Mouse (Mus musculus): ENCODE results near the gene Itpripl1.
"Not testable (repeated sequence)": the region's sequence is repeated elsewhere in the genome, so short reads cannot be mapped to it uniquely, and the experiment has no call there.

The Itpripl1 gene

DNA sequence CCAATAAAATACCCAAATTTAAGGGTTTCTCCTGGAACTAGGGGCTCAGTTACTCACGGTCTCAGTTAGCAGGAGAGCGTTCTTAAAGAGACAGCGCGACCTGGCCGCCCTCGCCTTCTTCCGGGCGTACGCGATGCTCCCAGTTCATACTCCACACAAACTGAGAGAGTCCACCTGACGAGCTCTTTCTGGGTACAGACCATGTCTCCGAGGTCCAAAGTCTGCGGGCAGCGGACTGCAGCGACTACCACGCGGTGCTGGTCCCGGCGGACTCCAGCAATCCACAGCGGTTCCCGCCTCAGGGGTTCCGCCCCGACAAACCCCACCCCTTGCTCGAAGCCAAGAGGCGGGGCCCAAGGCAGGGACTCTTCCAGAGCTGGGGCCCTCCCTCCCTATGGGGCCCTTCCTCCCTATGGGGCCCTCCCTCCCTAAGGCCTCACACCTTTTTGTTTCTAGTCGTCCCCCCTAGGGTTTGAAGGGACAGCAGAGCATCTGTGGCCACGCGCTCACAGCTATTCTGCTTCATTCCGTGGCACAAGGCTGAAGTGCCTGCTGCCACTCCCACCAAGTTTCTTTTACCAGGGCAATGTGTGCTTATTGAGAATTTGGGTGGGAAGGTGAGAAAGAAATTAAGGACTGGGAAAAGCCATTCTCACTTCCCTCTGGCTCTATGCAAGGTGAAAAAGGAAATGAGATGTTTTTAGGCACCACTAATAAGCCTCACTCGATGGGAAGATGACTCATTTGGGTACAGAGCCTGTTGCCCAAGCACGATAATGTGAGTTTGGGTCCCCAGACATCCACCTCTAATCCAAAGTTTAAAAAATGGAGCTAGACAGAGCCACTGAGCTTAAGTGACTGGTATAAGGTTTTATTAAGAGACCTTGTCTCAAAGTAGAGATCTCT is at the start of gene Itpripl1:
TSS of gene Itpripl1 (minus strand) at position 285 of the 906 bp plus-strand sequence.
- DNase-seq, result peak; percentile 90

DNA sequence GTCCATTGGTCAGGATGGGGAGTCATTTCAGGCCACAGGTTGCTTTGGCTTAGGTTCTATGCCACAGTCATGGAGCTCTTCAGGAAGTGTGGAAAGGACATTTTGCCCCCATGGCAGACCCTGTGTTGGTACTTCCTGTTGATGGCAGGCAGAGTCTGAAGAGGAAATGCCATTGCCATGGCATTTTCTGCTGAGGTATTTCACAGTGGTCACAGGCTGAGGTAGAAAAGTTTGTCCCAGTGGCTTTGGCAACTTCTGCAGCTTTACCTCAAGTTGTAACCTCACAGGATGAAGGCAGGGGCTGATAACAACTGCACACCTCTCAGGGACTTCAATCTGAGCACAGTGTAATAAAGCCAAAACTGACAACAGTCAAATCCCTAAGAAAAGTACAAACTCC is 46.3 kb upstream of the Itpripl1 start:
- DNase-seq, result no peak

DNA sequence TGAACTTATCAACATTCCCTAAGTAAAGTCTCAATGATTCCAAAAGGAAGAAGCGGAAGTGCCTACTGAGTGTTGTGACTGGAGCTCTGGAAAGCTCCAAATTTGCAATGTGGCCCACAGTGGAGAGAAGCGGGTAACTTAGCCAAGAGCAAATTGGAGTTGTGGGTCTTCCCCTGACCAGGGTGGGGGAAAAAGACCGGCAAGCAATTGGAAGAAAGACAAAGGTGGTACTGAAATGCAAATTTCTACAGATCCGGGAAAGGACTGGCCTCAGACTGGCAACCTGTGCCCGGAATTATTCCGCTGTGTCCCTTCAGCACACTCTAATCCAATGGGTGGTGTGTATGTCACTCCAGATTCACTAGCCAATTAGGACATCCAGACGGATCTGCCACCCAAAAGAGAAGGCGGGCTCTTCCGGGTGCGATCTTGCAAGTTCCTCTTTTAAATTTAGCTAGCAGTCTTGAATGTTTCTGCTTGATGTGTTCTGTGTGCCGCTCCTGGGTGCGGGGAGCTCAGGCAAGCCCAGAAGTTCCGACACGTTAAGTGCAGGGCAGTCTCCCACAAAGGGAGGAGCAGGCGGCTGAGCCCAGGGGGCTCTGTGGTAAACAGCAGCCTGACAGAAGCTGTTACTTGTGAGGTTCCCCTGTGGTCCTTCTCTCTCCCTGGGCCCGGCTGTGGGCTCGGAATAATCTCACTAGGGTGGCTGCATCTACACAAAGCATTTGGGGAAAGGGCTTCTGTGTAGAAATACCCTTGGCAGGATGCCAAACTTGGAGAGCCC is 39.5 kb upstream of the Itpripl1 start:
- peak; percentile 93 for DNase-seq

DNA sequence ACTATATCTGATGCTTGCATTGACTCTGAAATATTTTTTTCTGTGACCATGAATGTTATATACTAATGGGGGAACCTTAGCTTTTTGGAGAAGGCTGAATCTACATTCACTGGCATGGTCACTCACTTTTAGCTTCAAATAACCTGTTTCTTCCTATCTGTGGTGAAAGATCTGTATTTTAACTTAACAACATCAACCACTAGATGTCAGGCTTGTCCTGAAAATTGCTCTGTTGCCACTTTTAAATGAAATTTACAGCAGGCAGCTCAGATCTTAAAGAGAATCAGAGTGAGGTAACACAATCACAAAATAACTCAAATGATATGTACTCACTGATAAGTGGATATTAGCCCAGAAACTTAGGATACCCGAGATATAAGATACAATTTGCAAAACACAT is 23.0 kb upstream of the Itpripl1 start:
- DNase-seq, result peak; percentile 76

DNA sequence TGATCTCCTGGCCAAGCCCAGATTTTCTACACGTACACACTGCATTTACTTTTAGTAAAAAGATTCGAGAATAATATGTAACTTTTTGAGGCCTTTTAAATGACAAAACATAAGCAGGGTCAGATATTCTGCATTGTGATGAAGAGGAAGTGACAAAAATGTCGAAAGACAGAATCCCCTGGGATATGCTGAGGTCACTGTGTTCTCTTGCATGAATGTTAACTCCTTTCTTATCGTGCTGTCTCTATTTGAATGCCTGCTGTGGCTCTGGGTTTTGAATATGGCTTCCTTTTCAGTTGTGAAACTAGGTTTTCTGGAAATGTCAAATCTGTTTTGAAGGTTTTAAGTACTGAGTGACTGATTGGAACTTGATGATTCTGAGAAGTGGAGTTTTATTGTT is 22.4 kb upstream of the Itpripl1 start:
- DNase-seq, result no peak

DNA sequence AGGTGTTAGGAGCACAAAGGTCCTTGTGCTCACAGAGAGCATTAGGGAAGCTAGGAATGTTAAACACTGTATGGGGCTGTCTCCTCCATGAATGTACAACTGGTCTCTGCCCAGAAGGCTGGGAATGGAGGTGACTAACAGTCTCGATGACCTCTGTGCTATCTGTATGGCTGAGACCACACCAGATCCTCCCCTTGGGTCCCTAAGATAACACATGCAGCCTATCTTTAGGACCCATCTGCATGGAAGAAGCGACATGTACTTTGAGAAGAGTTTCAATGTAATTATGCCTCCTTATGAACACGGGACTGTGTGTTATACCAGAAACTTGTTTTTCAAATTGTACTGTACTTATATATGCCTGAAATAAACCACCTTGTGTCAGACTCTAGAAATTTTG is 2.5 kb upstream of the Itpripl1 start:
- no peak for DNase-seq

DNA sequence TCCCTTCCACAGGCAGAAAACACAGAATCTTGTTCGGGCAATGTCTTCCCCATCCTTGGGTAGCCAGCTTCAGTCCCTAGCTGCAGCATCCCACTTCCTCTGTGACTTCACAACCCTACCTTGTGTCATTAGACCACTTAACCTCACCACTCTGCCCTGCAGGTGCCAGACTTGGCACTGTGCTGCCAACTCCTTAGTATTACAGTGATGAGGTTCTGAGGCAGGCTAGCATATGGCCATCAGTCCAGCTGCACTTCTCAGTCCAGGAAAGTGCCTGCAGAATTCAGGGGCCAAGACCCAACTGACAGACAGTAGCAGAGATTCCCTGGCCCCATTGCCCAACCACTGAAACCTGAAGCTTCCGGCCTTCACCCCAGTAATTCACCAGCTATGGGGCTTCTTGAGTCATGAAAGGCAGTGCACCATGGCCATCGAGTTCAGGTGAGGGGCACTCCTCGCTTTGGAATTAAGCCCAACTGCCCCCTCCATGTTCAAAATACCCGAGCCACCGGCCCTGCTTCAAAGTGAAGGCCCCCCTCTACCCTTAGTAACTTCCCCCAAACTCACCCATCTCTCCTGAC is 575 bp downstream of the Itpripl1 start:
- no peak for DNase-seq

DNA sequence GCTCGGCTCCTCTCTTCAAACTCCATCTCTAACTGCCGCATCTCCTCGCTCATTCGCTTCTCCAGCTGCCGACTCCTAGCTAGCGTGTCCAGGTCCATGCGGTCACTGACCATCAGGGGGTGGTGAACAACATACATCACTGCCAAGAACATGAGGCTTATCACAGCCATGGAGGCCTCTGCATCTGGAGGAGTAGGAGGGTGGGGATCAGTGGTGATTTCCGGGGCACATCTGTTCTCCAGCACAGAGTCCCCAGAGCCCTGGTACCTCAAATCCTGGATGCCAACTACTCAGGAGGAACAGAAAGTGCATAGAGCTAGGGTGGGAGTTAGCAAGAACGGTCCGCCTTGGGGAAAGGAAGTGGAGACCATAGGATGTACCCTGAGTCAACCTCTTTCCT is 1.2 kb downstream of the Itpripl1 start:
- no peak for DNase-seq

DNA sequence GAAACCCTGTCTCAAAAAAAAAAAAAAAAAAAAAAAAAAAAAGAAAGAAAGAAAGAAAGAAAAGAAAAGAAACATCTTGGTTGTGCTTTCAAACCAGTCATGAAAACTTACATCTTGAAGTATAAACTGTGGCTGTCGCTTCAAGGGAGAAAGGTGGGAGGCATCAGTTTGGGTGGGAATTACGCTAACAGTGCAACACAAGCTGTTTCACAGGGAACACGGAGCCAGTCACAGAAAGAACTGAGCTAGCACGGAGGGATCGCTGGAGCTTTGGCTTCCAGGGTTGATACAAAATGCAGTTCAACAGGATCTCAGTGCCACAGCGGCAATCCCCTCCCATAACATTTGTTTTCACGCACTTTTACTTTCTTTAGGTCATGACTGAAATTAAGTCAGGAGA is 3.2 kb downstream of the Itpripl1 start:
- DNase-seq, result no peak

DNA sequence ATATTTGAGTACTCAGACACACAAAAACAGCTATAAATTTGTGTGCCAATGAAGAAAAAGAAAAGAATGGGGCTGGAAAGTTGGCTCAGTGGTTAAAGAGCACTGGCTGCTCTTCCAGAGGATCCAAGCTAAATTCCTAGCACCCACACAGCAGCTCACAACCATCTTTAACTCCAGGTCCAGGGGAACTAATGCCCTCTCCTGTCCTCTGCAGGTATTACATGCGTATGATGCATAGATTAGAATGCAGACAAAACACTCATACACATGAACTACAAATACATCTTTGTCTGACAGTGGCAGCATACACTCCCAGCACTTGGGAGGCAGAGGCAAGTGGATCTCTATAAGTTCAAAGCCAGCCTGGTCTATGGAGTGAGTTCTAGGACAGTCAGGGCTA is 3.6 kb downstream of the Itpripl1 start:
- DNase-seq, result no peak

DNA sequence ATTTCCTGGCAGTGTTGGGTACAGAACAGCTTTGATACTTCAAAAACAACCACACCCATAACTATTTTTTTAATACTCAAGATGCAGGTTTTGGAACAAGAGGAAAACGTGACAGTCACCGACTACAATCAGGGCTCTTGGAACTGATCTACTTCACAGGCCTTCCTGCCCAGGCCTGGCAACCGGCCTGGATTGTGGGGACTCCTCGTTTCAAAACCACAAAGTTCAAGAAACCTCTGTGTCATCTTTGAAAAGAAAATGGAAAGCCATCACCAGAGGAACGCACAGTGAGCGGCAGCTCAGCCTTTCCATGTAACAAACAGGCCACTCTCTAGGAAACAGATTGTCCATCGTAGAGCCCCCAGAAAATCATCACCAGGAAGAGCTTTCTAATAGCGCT is 4.1 kb downstream of the Itpripl1 start:
- no peak for DNase-seq

DNA sequence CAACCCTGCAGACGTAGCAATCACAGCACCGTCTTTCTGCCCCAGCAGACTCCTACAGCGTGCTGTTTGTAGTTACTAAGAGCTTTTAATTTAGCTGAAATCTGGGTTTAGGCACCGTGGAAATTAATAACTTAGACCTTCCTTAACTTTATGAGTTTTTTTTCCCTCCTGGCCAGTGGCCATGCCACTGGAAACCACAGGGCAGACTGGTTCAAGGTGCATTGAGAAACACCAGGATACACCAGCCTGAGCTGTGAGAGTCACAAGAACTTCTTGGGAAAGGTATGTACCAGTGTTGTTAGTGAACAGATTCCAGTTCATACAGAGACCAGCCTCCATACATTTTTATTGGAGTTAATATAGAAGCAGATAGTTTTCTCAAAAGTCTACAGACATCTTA is 4.8 kb downstream of the Itpripl1 start:
- DNase-seq, result no peak

DNA sequence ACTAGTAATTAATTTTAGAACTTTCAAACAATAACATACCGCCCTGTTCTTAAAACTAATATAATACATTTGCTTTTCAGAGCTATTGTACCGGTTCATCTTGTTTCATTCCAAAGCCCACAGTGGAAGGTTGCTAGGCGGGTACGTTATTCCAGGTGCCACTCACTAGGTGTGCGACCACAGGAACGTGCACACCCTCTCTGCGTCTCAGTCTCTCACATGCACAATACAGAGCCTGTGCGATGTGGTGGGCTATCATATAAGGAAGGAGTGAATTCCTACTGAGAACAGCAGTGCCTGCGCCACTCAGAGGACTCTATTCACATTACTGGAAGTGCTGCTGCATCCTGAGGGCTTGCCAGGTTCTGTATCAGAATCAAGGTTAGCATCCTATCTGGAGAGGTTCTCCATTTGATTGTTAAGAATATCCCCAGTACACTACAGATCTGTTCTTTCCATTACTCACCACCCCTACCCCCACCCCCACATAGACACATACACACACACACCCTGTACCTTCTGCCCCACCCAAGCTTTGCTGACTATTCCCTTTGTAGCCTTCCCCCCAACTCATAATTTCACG is 5.3 kb downstream of the Itpripl1 start:
- no peak for DNase-seq

DNA sequence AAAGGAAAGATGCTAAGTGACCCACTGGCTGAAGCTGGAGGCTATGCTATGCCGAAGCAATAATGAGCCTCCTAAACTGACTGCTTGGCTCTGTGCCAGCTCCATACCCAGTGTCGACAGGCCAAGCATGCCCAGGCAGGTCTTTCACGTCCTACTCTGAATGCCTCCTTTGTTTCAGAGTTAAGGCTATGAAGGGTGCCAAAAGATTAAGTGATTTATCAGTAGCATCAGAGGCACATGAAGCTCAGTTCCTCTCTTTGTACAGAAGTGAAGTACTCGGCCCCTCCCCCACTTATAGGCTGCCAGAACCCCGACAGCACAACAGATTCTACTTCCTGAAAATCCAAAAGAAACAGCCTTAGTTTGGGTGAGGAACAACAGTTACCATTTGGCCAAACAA is 6.3 kb downstream of the Itpripl1 start:
- peak; percentile 75 for DNase-seq

DNA sequence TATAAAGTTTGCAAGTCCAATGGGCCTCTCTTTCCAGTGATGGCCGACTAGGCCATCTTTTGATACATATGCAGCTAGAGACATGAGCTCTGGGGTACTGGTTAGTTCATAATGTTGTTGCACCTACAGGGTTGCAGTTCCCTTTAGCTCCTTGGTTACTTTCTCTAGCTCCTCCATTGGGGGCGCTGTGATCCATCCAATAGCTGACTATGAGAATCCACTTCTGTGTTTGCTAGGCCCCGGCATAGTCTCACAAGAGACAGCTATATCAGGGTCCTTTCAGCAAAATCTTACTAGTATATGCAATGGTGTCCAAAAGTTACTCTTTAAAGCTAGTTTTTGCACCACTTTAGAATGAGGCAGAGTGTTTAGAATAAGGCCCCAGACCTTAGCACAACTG is 8.0 kb downstream of the Itpripl1 start:
- DNase-seq, result not testable (repeated sequence)

DNA sequence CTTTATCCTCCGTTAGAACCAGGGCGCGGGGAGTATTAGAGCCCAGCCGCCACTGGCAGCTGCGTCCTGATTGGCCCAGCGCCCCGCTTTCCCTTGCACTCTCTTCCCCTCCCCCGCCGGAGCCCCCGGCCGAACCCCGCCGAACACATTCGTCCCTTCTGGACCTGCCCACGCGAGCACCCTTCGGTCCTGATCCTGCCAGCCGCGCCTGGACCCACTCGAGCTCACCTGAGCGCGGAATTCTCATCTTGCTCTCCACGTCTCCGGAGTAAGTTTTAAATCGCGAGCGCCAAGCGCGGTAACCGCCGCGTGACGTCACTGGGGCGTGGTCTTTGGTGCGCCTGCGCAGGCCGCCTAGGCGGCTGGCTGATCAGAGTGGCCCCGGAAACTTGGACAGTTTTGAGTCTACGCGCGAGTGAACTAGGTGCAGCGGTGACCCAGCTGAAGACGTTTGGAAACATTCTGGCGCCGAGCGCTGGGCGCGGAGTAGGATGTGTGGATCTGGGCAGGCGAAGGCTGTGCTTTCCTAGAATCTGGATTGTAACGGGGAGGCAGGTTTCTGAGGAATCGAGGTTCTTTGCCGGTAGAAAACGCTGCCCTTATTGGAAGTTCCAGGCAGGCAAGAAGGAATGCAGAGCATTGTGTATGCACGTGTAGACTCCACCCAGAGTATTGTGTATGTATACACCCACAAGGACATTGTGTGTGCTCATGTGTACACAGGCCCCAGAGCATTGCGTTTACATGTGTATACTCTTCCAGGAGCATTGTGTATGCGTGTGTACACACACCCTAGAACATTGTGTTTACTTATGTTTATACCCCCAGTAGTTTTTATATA is 9.4 kb downstream of the Itpripl1 start, which contains the start of gene Ncaph:
TSS of gene Ncaph (minus strand) at position 334 of the 841 bp plus-strand sequence.
- DNase-seq, result peak; percentile 96

DNA sequence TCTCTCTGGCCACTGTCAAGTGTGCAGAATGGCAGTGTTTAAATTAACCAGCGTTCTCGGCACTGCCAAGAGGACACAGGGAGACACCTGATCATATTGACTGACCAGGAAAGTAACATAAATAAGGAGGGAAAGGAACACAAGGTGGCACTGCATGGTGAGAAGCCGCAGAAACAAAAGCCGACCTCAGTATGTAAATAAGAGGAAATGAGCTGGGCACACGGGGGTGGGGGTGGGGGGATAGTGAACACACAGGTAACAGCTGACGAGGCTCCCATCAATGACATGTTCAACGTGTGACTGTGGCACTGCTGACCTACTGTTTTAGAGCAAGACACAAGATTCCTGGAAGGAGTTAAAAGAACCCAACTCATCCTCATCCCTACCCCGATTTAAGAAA is 11.9 kb downstream of the Itpripl1 start:
- no peak for DNase-seq

DNA sequence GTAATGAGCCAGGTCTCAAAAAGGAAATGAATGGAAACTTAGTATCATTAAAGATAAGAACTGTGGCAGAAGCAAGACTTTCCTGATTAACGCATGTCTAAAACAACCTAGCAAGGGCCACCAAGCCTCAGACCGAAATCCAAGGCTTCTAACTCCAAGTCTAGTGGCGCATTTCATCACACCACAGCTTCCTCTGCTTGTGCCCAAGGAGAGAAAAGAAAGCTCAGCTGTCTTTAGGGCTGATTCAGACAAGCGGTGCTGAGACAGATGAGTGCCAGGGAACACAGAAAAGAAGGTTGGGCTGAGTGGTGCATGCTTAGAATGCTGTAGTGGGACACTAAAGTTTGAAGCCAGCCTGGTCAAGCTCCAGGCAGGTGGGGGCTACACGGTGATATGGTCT is 14.3 kb downstream of the Itpripl1 start:
- DNase-seq, result no peak

DNA sequence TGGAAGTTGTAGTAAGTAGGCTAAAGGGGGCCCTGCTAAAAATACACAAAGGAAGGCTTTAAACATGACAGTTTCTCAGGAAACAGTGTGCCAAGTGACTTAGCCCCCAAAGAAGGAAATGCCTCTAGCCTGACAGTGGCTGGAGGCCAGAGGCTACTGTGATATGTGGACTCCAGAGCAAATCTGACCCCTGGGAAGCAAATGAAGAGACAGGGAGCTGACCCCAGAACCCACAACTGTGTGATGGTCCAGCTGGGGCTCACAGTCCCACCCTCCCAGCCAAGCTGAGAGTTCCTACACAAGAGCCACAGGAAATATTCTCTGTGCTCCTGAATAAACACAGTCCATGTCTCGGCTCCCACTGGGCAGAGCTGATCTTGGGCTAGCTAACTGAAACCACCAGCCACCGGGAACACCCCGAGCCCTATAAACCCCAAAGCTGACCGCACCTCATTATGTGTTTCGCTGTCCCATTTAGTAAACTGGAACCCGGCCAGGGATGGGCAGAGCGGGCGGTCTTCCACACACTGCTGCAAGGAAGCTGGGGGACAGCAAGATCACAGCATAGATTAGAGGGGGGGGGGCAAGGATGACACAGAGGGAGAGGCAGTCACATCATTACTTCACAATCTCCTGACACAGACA is 21.5 kb downstream of the Itpripl1 start:
- DNase-seq, result peak; percentile 44

DNA sequence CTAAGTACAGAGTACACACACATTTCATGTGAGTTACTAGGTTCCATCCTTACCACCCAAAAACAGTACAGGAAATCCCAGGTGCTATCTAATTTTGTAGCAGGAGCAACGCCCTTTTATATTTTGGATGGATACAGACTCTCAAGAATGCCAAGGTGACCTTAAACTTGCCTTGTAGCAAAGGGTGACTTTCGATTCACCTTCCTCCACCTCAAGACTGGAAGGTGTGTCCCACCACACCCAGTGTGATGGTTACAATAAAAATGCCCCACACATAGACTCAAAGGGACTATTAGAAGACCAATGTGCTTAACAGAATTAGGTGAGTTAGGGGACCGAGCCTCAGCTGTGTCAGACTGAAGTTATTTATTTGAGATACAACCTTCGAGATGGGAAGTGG is 34.3 kb downstream of the Itpripl1 start:
- no peak for DNase-seq

DNA sequence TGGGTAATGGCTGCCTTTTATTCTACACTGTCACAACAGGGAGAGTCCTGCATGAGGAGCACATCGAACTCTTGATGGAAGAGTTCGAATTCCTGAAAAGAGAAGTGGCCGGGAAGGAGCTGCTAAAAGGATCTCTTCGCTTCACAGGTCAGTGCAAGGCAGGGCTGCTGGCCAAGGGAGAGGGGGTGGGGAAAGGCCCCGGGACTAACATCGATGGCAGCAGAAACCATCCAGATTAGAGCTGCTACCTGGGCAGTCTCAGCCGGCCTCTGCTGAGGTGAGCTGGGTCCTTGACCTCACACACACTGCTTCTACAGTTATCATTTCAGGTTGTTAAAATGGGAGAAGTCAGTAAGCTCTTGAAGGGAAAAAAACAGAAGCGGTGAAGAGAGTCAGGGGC is 51.2 kb downstream of the Itpripl1 start:
- DNase-seq, result no peak

DNA sequence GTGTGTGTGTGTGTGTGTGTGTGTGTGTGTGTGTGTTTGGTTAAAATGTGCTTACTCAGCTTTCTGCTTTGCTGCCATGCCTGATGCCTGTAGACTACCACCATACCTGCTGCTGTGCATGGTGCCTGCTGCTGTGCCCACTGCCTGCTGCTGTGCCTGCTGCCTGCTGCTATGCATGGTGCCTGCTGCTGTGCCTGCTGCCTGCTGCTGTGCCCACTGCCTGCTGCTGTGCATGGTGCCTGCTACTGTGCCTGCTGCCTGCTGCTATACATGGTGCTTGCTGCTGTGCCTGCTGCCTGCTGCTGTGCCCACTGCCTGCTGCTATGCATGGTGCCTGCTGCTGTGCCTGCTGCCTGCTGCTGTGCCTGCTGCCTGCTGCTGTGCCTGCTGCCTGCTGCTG is 53.1 kb downstream of the Itpripl1 start:
- DNase-seq, result not testable (repeated sequence)

Data from lung, postnatal 36 days (tissue).